Mouse (Mus musculus) spleen, adult 12 weeks (tissue): ENCODE results near the gene Ctcfl.

Experiments used
- DNase-seq: peaks from one replicate; pipeline ENCODE4 v3.0.0; 2022; ENCODE audit warnings: low spot score

Gene Ctcfl

DNA sequence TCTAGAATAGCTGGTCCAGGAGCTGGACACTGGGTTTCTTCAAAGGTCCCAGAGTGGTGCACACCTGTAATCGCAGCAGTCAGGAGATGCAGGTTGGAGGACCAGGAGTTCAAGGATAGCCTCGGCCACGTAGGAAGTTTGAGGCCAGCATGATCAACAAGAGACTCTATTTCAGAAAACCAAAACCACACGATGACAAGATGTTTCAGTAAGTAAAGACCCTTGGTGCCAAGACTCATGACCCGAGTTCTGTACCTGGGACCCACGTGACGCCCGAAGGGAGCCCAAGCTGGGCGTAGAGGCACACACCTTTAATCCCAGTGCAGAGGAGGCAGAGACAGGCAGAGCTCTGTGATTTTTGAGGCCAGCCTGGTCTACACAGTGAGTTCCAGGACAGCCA lies 36.2 kb downstream of the Ctcfl start:
- DNase-seq = no peak

GRCm38 (mm10) chr2:173082706-173083105 lies 36.6 kb downstream of the Ctcfl start:
- no peak for DNase-seq

GRCm38 (mm10) chr2:173080785-173081241 lies 38.5 kb downstream of the Ctcfl start:
- DNase-seq = peak; percentile 68

DNA sequence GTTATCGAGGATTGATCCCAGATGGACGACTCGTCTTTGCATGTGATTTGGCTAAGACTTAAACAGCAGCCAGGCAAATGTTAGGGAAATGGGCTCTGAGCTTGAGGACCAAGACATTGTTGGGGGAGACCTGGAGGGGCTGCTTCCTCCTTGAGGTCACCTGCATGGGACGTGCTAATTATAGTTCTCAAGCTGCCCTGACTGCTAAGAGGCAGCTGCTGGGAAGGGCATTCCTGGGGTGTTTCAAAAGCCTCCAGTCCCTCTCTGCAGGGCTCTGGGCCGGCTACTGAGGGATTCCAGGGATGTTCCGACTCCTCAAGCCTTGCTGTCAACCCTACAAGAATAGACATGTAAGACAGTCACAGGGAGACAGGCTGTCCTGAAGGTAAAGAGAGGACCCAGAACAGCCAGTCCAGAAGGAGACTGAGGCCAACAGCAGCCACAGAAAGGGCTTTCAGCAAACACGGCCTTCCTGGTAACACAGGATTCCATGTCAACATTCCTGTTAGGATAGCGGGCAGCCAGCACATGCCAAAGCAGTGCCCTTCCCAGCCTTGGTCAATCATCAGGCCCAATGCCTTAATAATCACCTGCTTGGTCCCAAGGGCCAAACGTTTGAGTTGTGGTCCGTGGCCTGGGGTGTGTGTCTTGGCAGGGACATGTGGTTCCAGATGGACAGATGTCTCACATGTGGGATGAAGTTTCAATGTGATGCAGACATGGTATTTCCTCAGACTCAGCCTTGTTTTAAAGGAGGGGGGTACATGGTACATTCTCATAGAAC lies 39.4 kb downstream of the Ctcfl start:
- DNase-seq = no peak

GRCm38 (mm10) chr2:173076921-173077320 lies 42.4 kb downstream of the Ctcfl start:
- no peak for DNase-seq

DNA sequence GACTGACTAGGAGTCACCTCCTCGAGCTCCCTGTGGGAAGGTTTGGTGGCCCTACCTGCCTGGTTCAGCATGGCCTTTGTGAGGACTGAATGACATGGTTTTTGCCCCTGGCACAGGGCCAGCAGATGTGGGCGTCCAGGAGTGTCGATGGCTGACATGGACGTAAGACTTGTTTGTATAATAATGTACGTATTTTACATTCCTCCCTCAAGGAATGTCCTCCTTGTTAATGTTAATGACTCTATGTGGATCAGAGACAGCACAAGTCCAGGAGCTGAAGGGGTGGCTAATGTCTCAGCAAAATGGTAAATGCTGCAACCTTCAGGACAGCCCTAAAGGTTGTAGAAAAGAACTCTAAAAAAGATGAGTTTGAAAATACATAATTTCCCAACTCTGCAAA lies 45.7 kb downstream of the Ctcfl start:
- no peak for DNase-seq

GRCm38 (mm10) chr2:173072948-173073347 lies 46.4 kb downstream of the Ctcfl start:
- no peak for DNase-seq

- DNase-seq = no peak
Observed at GRCm38 (mm10) chr2:173064864-173065263, 54.5 kb downstream of the Ctcfl start.

- DNase-seq = no peak
Observed at GRCm38 (mm10) chr2:173063219-173063618, 56.1 kb downstream of the Ctcfl start.

DNA sequence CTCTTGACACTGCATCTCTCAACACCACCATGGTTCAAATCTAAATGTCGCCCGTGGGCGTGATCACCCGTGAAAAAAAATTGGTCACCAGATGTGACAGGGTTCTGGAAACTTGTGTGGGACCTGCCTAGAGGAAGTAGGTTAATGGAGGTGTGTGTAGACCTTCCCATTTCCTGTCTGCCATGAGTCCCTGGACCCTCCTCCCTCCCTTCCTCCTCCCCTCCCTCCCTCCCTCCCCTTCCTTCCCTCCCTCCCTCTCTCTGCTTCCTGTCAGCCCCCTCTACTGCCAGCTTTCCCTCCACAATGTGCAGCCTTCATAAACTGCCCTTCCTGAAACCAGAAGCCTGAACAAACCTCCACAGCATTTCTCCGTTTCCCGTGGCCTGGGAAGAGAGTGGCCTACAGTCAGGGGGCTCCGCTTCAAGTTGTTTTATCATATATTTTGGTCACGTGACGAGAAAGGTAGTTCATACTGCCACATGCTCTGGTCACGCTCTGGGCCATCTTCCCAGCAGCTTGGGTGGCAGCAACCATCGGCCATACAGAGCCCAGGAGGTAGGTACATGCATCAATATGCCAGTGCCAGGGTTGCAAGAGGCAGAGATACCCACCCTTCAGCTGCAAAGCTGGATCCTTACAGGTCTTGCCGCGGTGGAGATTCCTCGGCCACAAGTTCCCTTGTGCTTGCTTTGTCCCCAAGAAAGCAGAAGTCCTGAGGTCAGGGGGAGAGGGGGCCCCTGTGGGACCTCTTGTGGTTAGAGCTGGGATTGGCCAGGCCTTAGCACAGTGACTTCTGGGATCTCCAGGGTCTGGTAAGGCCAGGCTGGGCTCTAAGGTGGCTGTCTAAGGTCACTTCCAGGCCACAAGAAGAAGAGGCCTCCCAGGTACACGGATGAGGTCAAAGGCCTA lies 57.6 kb downstream of the Ctcfl start:
- DNase-seq = no peak

DNA sequence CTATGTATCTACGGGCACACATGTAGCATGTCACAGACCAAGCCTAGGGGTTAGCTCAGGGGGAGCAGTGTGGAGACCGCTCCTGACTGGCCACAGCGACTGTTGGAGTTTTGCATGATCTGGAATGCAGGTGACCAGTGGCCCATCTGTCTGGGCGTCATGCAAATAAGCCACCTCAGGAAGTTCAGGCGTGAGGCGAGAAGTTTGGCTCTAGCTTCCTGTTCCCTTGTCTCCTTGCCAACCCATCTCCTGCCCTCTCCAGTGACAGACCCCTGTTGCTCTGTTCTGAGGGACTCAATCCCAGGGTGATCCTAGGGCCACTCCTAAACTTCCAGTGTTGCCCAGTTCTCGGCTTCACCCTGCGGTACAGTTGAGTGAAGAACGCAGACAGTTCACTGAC lies 58.9 kb downstream of the Ctcfl start:
- no peak for DNase-seq

DNA sequence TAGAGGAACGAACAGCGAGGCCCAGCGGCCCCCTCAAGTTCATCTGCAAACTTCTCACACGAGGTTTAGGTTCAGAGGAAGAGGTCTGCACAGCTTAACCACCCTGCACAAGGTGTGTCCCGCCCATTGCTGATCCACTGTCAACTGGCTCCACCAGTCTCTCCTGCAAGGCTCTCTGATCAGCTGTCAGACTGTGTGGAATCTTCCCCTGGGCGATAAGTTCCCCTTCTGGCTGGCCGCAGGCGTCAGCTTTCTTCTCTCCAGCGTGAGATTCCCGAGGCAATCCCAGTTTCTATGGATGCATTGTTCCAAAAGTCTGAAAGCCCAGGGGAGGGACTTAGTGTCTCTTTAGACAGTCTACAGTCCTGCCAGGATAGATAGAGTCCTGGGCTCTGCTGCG lies 61.1 kb downstream of the Ctcfl start:
- no peak for DNase-seq

DNA sequence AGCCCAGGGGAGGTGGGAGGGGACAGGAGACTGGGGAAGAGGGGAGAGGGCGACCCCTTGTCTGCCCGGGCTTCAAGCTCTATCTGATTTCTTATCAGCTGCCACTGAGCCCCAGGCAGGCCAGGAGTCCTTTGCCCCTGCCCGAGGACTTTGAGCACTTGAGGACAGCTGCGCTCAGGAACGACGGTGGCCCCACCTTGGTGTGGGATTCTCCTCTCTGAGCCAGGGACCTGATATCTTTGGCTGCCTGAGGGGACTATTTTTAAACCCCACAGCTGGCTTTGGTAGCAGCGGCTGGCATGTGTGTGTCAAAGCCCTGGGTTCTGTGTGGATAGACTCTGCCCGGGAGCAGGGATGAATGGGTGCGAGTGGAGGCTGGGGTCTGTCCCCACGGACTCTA lies 61.7 kb downstream of the Ctcfl start:
- DNase-seq = no peak

GRCm38 (mm10) chr2:173056882-173057315 lies 62.4 kb downstream of the Ctcfl start:
- no peak for DNase-seq

DNA sequence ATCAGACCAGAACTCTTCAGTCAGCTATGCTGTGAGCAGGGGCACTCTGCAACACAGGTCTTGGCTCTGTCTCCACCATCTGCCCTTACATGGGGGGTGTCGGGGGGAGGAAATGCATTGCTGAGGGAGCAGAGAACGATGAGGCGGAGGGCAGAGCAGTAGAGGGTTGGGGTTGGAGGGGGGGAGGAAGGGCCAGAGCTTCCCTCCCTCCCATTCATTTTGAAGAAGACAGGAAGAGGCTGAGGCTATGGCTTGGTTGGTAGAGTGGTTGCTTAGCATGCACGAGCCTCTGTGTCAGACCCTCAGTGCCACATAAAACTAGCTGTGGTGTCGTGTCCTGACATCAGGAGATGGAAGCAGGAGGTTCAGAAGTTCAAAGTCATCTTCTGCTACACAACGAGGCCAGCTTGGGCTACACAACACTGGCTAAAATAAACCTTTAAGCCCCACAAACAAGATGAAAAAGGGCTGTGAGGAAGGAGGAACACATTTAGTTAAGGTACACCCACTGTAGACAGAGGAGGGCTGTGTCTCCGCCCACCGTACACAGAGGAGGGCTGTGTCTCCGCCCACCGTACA lies 62.9 kb downstream of the Ctcfl start:
- no peak for DNase-seq

DNA sequence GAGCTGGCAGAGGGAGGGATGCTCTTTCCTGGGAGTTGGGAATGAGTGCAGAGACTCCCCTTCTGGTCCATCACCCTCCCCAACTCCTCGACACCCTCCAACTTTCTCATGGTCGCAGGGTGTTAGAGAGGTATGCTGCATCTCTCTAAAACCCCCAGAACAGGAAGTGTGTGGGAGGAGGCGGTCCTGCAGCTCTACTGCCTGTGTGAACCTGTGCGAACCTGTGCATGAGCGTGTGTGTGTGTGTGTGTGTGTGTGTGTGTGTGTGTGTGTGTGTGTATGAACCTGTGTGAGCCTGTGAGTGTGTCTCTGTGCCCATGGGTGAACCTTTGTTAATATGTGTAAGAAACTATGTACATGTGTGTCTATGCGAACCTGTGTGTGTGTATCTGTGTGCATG lies 65.5 kb downstream of the Ctcfl start:
- no peak for DNase-seq

DNA sequence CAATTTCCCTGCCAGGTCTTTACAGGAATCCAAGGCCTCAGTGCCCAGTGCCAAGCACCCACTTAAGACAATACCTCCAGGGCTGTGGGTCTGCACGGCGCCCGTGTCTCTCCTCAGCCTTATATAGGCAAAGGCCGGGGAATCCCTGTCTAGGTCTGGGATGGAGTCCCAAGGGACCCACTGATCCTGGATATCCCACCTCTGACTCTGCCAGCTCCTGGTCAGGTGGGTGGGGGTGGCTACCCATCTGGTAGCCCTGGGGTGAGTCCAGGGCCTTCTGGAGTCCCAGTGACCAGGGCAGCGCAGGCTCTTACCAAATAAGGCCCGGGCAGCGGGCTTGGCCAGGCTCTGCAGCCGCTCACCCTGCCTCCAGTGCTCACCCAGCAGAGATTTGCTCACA lies 66.4 kb downstream of the Ctcfl start:
- DNase-seq = no peak

DNA sequence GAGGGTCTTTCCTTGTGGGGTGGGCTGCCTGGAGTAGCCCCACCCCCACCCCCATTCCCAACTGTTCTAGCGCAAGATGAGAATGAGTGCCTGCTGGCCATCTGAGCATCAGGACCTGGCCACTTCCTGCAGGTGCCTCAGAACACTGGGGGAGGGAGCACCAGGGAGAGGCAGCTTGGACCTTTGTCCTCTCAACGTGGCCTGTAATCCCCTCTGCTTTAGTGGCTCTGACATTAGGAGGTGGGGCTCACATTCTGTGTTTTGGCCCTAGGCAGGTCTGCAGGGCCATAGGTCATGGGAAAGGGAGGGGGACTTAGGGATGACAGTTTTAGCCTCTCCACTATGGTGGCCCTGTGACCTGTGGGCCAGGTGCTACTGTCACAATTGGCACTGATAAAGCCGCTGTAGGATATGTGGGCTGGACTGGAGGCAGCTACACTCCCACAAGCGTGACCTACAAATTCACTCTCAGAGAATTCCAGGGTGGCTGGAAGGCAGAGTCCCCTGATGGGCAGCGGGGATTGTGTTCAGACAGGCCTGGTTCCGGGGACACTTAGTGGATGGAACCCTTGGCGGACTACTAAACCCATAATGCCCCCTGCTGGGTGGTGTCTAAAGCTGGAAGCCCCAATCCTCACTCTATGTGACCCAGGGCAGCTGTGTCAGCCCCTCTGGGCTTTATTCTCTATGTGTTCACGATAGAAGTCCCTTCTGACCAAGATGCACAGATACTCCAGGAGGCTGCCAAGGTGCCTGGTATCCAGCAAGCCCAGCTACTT lies 68.5 kb downstream of the Ctcfl start:
- DNase-seq = no peak

GRCm38 (mm10) chr2:173049817-173050216 lies 69.5 kb downstream of the Ctcfl start:
- no peak for DNase-seq

DNA sequence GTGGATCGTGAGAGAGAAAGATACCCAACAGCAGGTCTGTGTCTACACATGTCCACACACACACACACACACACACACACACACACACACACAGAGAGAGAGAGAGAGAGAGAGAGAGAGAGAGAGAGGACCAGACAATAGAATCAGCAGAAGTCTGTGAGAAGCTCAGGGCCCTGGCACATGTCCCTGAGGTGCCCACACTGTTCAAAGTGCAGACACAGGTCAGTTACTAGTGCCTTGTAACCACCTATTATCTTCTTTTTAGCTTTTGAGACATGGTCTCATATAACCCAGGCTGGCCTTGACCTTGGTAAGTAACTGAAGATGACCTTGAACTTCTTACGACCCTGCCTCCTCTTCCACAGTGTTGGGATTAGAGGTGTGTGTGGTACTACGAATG lies 70.1 kb downstream of the Ctcfl start:
- no peak for DNase-seq

DNA sequence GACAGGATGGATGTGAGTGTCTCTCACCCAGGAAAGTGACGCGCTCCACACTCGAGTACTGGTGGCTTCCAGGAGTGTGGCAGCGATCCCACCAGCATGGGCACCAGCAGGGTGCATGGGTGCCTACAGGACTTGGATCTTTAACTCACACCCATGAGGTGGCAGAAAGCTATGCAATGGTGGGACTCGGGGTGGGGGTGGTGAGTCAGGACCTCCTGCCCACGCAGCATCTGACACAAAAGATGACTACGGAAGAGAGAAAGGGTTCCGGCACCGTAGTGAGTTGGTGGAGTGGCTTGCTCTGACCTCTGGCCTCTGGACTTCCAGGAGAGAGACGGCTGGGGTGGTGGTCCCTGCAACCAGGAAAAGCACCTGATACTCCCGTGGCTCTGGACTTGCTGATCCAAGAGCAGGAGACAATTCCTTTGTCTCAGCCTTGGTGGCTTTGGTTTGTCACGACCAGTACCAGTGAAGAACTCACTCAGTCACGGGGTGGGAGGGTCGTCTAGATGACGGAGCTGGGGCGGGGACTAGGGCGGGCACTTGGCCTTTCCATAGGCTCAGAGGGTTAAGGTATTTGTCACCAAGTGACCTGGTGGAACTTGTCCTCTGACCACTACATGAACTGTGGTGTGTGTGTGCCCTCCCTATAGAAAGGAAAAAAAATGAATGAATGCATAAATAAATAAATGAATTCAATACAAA lies 71.1 kb downstream of the Ctcfl start:
- no peak for DNase-seq
